Mouse (Mus musculus) CH12.LX (cell line): ENCODE measurements around the gene Cep83. TPM values are rescaled to one million over a fixed set of nuclear protein-coding genes. Genes with fewer than 3 reads are reported as not detected.

Experiments
- DNase-seq: peaks from one replicate; pipeline ENCODE4 v3.0.0-alpha.2; 2013; ENCODE audit errors: extremely low read depth
- H3K27ac ChIP-seq: 2 replicates; pipeline ENCODE4 v1.5.1; 2012; ENCODE audit warnings: low read depth, mild to moderate bottlenecking, control low read depth, moderate library complexity; ENCODE audit not compliant: insufficient read depth
- H3K27me3 ChIP-seq: replicated peaks from 2 replicates; pipeline ENCODE3; 2012; ENCODE audit warnings: inconsistent platforms
- H3K36me3 ChIP-seq, 2 experiments: replicated peaks in 1 of 2; 2 replicates each; pipeline versions ENCODE3 to v1.6.1; 2012; ENCODE audit warnings: inconsistent platforms in 1 of 2, low read length in 1 of 2, mild to moderate bottlenecking in 1 of 2, mixed read lengths in 1 of 2, moderate library complexity in 1 of 2; ENCODE audit not compliant: control insufficient read depth in 1 of 2, insufficient read depth in 1 of 2
- H3K4me1 ChIP-seq, 2 experiments: 2 replicates each; pipeline ENCODE4 v1.6.1; 2012; ENCODE audit warnings: inconsistent platforms in 1 of 2, moderate library complexity in 1 of 2; ENCODE audit not compliant: insufficient read depth in 2 of 2, control insufficient read depth in 1 of 2
- H3K4me2 ChIP-seq: 2 replicates; pipeline ENCODE4 v1.6.1; 2012; ENCODE audit warnings: low read depth, mild to moderate bottlenecking, control low read depth; ENCODE audit not compliant: poor library complexity, insufficient read depth, severe bottlenecking
- H3K4me3 ChIP-seq, 3 experiments: fragments of 150-350 bp in 1 of 3; sonication (generic) in 1 of 3; replicated peaks in 1 of 3; 2 replicates each; pipeline versions ENCODE3 to v1.5.1; 2011 to 2012; ENCODE audit warnings: low read depth in 2 of 3, low read length in 2 of 3, mild to moderate bottlenecking in 2 of 3, moderate library complexity in 2 of 3, control low read depth in 1 of 3, improper control_type of control experiment in 1 of 3, inconsistent platforms in 1 of 3, mixed read lengths in 1 of 3; ENCODE audit not compliant: poor library complexity in 1 of 3
- H3K79me2 ChIP-seq: replicated peaks from 2 replicates; pipeline ENCODE4 v1.6.1; 2012; ENCODE audit warnings: mild to moderate bottlenecking, moderate library complexity; ENCODE audit not compliant: control insufficient read depth, poor library complexity, insufficient read depth, severe bottlenecking; ENCODE audit errors: extremely low read depth
- H3K9ac ChIP-seq: 2 replicates; pipeline ENCODE4 v1.6.1; 2012; ENCODE audit warnings: low read depth, mild to moderate bottlenecking, control low read depth, moderate library complexity; ENCODE audit not compliant: insufficient read depth
- H3K9me3 ChIP-seq: replicated peaks from 2 replicates; pipeline ENCODE3; 2012; ENCODE audit warnings: low read length, inconsistent platforms, mixed read lengths
- CHD1 ChIP-seq: IDR thresholded peaks from 2 replicates; pipeline ENCODE4 v1.6.1; 2012; ENCODE audit warnings: low read depth, low read length, improper control_type of control experiment, inconsistent platforms
- EP300 ChIP-seq: IDR thresholded peaks from 2 replicates; pipeline ENCODE4 v1.6.1; 2011; ENCODE audit warnings: low read length, improper control_type of control experiment
- KAT2A ChIP-seq: IDR thresholded peaks from 2 replicates; pipeline ENCODE4 v1.6.1; 2012; ENCODE audit warnings: low read length, improper control_type of control experiment, inconsistent platforms; ENCODE audit not compliant: insufficient replicate concordance
- MAFK ChIP-seq: IDR thresholded peaks from 2 replicates; pipeline ENCODE4 v1.6.1; 2011; ENCODE audit warnings: low read length, improper control_type of control experiment; ENCODE audit not compliant: insufficient replicate concordance
- MAZ ChIP-seq: IDR thresholded peaks from 2 replicates; pipeline ENCODE4 v1.6.1; 2012; ENCODE audit warnings: low read depth, mild to moderate bottlenecking, inconsistent platforms, low read length, improper control_type of control experiment, moderate library complexity
- MXI1 ChIP-seq: IDR thresholded peaks from 2 replicates; pipeline ENCODE4 v1.6.1; 2011; ENCODE audit warnings: mild to moderate bottlenecking, low read depth, low read length, improper control_type of control experiment
- MYC ChIP-seq: IDR thresholded peaks from 2 replicates; pipeline ENCODE4 v1.6.1; 2011; ENCODE audit warnings: low read depth, mild to moderate bottlenecking, improper control_type of control experiment, low read length
- RCOR1 ChIP-seq: conservative IDR thresholded peaks from 2 replicates; pipeline ENCODE4 v1.6.1; 2012; ENCODE audit warnings: low read depth, mild to moderate bottlenecking, inconsistent platforms, low read length, improper control_type of control experiment
- SMC3 ChIP-seq: IDR thresholded peaks from 2 replicates; pipeline ENCODE4 v1.6.1; 2011; ENCODE audit warnings: low read depth, low read length, improper control_type of control experiment
- TCF12 ChIP-seq: IDR thresholded peaks from 2 replicates; pipeline ENCODE4 v1.6.1; 2014; ENCODE audit warnings: low read depth, mild to moderate bottlenecking, inconsistent platforms, low read length, improper control_type of control experiment
- dilution Hi-C: fragments of 300-500 bp; cut with MboI; formaldehyde crosslinking; loops from 2 replicates; pipeline ENCODE4 v1.14.3; 2020; ENCODE audit warnings: low sequenced_read_pairs; ENCODE audit not compliant: extremely low pct_unique_long_range_greater_than_20kb, extremely low pct_ligation_motif_present
- in situ Hi-C: fragments of 300-500 bp; cut with MboI; formaldehyde crosslinking; loops from 3 replicates; pipeline ENCODE4 v1.14.3; 2019; ENCODE audit warnings: low sequenced_read_pairs, low pct_ligation_motif_present, low pct_unique_long_range_greater_than_20kb, mixed read lengths
- polyA plus RNA-seq: library from polyadenylated mRNA; unstranded; fragments of >175 nt; gene quantifications from 2 replicates; pipeline ENCODE4 v1.2.1, GENCODE M21; 2012; ENCODE audit warnings: low read depth; ENCODE audit not compliant: insufficient read length
- total RNA-seq, 2 experiments: library from RNA; depleted of rRNA; stranded (reverse); fragments of 300-350 nt in 1 of 2; fragments of >200 nt in 1 of 2; gene quantifications; 2 replicates each; pipeline ENCODE4 v1.2.3; 2012 to 2014

The Cep83 gene
- total and polyA plus RNA-seq, 3 experiments: 17.7 to 44.0 (median 32.1) TPM

DNA sequence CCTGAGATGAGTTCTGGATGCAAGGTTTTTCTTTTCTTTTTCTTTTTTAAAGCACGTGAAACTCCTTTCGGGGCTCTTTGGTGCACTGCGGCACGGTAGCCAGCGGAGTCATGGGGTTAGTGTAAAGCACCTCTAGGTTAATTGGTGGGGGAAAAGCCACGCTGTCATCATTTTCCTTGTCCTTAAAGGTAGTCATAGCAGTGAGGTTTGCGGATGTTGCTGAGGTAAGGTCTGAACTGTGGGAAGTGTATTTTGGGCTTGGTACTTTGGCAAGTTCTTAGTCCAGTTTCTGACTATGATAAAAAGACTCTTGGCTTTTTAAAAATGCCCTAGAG lies 689 bp downstream of the Cep83 start:
- no peaks in the 10 kb centered on the region for H3K27me3 ChIP-seq
- dilution Hi-C loops: no loop called here
- TF ChIP-seq MXI1 (peak; percentile 71), SMC3 (no peak), MYC (no peak), TCF12 (no peak), RCOR1 (no peak)
- peaks cover 0 to 15% of the 10 kb centered on the region in 2 experiments for H3K36me3 ChIP-seq
- H3K27ac ChIP-seq: peak overlapping the region; percentile 17; the same call in 1 of the 2 replicates
- peak overlapping the region; percentile 72; the same call in 1 of the 2 replicates for H3K4me2 ChIP-seq
- H3K4me3 ChIP-seq: peak overlapping the region; percentile 59 to 94 (median 75)
- H3K4me1 ChIP-seq: peaks cover 8 to 29% of the 10 kb centered on the region in 2 experiments; a peak in 3 of 4 replicates
- peaks cover 21% of the 10 kb centered on the region; the same call in 1 of the 2 replicates for H3K79me2 ChIP-seq
- peak; percentile 59 for DNase-seq
- H3K9ac ChIP-seq: peak overlapping the region; percentile 72
- in situ Hi-C loops: no loop called here
- peaks cover 3% of the 10 kb centered on the region for H3K9me3 ChIP-seq

- H3K4me2 ChIP-seq: peak overlapping the region; percentile 51
- H3K4me1 ChIP-seq: peaks cover 8 to 29% of the 10 kb centered on the region in 2 experiments; a peak in 3 of 4 replicates
- dilution Hi-C loops: no loop called here
- no peak overlapping the region; the same call in 1 of the 2 replicates for H3K9ac ChIP-seq
- no peaks in the 10 kb centered on the region for H3K27me3 ChIP-seq
- TF ChIP-seq MXI1 (0 out of 2 replicates have a peak, but pooled peaks have one; percentile 30), MAZ (no peak)
- peak overlapping the region in 2 of 3 experiments; percentile 11 to 59 for H3K4me3 ChIP-seq
- in situ Hi-C loops: no loop called here
- H3K36me3 ChIP-seq: peaks cover 0 to 17% of the 10 kb centered on the region in 2 experiments
- DNase-seq: peak; percentile 36
- H3K79me2 ChIP-seq: peaks cover 24% of the 10 kb centered on the region; the same call in 1 of the 2 replicates
- H3K27ac ChIP-seq: no peak overlapping the region
- H3K9me3 ChIP-seq: peaks cover 3% of the 10 kb centered on the region
Observed at GRCm38 (mm10) chr10:94690376-94690775, 1.9 kb downstream of the Cep83 start.

DNA sequence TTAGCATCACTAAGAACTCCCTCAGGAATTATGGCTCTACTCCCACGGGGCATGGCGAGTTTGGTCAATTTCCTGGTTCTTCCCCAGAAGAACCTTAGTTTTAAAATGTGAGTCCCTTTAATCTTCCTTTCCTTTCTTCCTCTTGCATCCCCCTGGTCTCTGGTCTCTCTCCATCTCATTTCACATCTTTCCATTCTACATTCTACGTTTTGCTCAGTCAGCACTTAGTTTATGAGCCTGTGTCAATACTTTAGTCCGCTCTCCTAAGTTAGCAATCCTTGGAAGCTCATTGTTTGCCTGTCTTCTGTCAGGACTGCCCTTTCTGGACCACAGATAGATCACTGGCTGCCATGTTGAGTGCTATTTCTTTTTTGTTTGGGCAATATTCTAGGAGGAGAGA lies 3.7 kb downstream of the Cep83 start:
- H3K9me3 ChIP-seq: peaks cover 3% of the 10 kb centered on the region
- no peak overlapping the region for H3K4me3 ChIP-seq
- no peak overlapping the region for H3K27ac ChIP-seq
- TF ChIP-seq MAFK (peak; percentile 81), CHD1 (no peak), KAT2A (no peak), EP300 (no peak)
- no peak overlapping the region for H3K4me2 ChIP-seq
- in situ Hi-C loops (no loop called here), dilution Hi-C loops (no loop called here)
- no peak for DNase-seq
- H3K36me3 ChIP-seq: peaks cover 0 to 20% of the 10 kb centered on the region in 2 experiments
- no peak overlapping the region for H3K9ac ChIP-seq
- H3K27me3 ChIP-seq: no peaks in the 10 kb centered on the region
- peaks cover 22% of the 10 kb centered on the region; the same call in 1 of the 2 replicates for H3K79me2 ChIP-seq
- peaks cover 4 to 21% of the 10 kb centered on the region in 2 experiments; a peak in 3 of 4 replicates for H3K4me1 ChIP-seq
